Mouse (Mus musculus) kidney, adult 9 months (tissue): ENCODE results near the gene Btnl1.

Experiments used
- DNase-seq: peaks from one replicate; pipeline ENCODE4 v3.0.0; 2022

The Btnl1 gene

GRCm38 (mm10) chr17:34376847-34377246 lies at the start of gene Btnl1:
Btnl1 (plus strand) TSS chr17:34377132.
- no peak for DNase-seq

GRCm38 (mm10) chr17:34329807-34330206 lies 47.1 kb upstream of the Btnl1 start:
- DNase-seq = no peak

- no peak for DNase-seq
These were observed 45.7 kb upstream of the Btnl1 start for GRCm38 (mm10) chr17:34331200-34331599.

GRCm38 (mm10) chr17:34340619-34341402 lies 36.1 kb upstream of the Btnl1 start:
- no peak for DNase-seq

- DNase-seq = no peak
These were observed 32.0 kb upstream of the Btnl1 start for GRCm38 (mm10) chr17:34344882-34345281.

- DNase-seq = no peak
These were observed 31.4 kb upstream of the Btnl1 start for GRCm38 (mm10) chr17:34345486-34345885.

- no peak for DNase-seq
These were observed 30.9 kb upstream of the Btnl1 start for GRCm38 (mm10) chr17:34346041-34346440.

- peak; percentile 77 for DNase-seq
These were observed 29.2 kb upstream of the Btnl1 start for GRCm38 (mm10) chr17:34347606-34348308.

GRCm38 (mm10) chr17:34349429-34349828 lies 27.5 kb upstream of the Btnl1 start:
- DNase-seq = peak; percentile 79

- no peak for DNase-seq
These were observed 22.4 kb upstream of the Btnl1 start, which contains the start of gene Btnl2 for GRCm38 (mm10) chr17:34354539-34354938. Btnl2 (plus strand) TSS chr17:34354822.

- DNase-seq = no peak
These were observed 22.0 kb upstream of the Btnl1 start for GRCm38 (mm10) chr17:34354940-34355339.

- no peak for DNase-seq
These were observed 13.9 kb upstream of the Btnl1 start for GRCm38 (mm10) chr17:34362954-34363546.

GRCm38 (mm10) chr17:34363676-34364310 lies 13.1 kb upstream of the Btnl1 start:
- DNase-seq = no peak

GRCm38 (mm10) chr17:34365031-34365430 lies 11.9 kb upstream of the Btnl1 start:
- no peak for DNase-seq

GRCm38 (mm10) chr17:34370563-34370962 lies 6.4 kb upstream of the Btnl1 start:
- no peak for DNase-seq

- no peak for DNase-seq
These were observed 3.8 kb upstream of the Btnl1 start for GRCm38 (mm10) chr17:34373055-34373709.

GRCm38 (mm10) chr17:34377450-34378209 lies 698 bp downstream of the Btnl1 start:
- DNase-seq = no peak

GRCm38 (mm10) chr17:34378716-34379115 lies 1.8 kb downstream of the Btnl1 start:
- no peak for DNase-seq

- DNase-seq = no peak
These were observed 2.5 kb downstream of the Btnl1 start for GRCm38 (mm10) chr17:34379451-34379850.

- no peak for DNase-seq
These were observed 4.9 kb downstream of the Btnl1 start for GRCm38 (mm10) chr17:34381876-34382275.

GRCm38 (mm10) chr17:34383212-34383611 lies 6.3 kb downstream of the Btnl1 start:
- DNase-seq = no peak

- DNase-seq = no peak
These were observed 7.8 kb downstream of the Btnl1 start for GRCm38 (mm10) chr17:34384699-34385098.
